Mouse (Mus musculus): ENCODE data around the gene Lrig1. TPM values are rescaled to one million over a fixed set of nuclear protein-coding genes. Genes with fewer than 3 reads are reported as not detected.

Lrig1 gene
- polyA plus RNA-seq, 1 experiment from 2014 or later = 15.2 TPM

- ATAC-seq (ENCODE audit: low FRiP score, low TSS enrichment) = no peak
- Histone ChIP-seq H3K4me2 (replicated peaks; ENCODE audit: low read depth) (peak overlapping the region; percentile 31), H3K27ac (replicated peaks) (peak overlapping the region; percentile 71), H3K4me3 (ENCODE audit: low read depth, low read length) (no peak overlapping the region), H3K27me3 (ENCODE audit: control insufficient read depth, insufficient read depth, low read length) (no peaks in the 10 kb centered on the region), H3K9me3 (ENCODE audit: control insufficient read depth, low read length) (no peaks in the 10 kb centered on the region), H3K36me3 (ENCODE audit: control insufficient read depth, insufficient read depth, low read length) (no peaks in the 10 kb centered on the region), H3K4me1 (replicated peaks; ENCODE audit: control insufficient read depth, insufficient read depth) (peaks cover 28% of the 10 kb centered on the region), H3K9ac (ENCODE audit: low read length) (no peak overlapping the region)
- DNase-seq (ENCODE audit: low spot score) = no peak
- TF ChIP-seq EP300 (optimal IDR thresholded peaks at IDR 0.05) = no peak
- no peak for TF ChIP-seq CTCF (IDR thresholded peaks at IDR 0.05; ENCODE audit: low read depth)
- WGBS = 12% methylated on average over 3 of the region's 3 CpGs
These were observed 22.5 kb downstream of the Lrig1 start for GRCm38 (mm10) chr6:94677448-94677847.

GRCm38 (mm10) chr6:94676840-94677239 lies 23.1 kb downstream of the Lrig1 start:
- no peak overlapping the region for H3K9ac ChIP-seq (ENCODE audit: low read length)
- H3K9me3 ChIP-seq (ENCODE audit: control insufficient read depth, low read length) = no peaks in the 10 kb centered on the region
- H3K4me1 ChIP-seq (replicated peaks; ENCODE audit: control insufficient read depth, insufficient read depth) = peaks cover 26% of the 10 kb centered on the region
- no peaks in the 10 kb centered on the region for H3K27me3 ChIP-seq (ENCODE audit: control insufficient read depth, insufficient read depth, low read length)
- TF ChIP-seq EP300 (optimal IDR thresholded peaks at IDR 0.05) (no peak), CTCF (IDR thresholded peaks at IDR 0.05; ENCODE audit: low read depth) (no peak)
- H3K4me3 ChIP-seq (ENCODE audit: low read depth, low read length) = no peak overlapping the region
- ATAC-seq (ENCODE audit: low FRiP score, low TSS enrichment) (peak; percentile 74), DNase-seq (ENCODE audit: low spot score) (peak; percentile 56)
- H3K36me3 ChIP-seq (ENCODE audit: control insufficient read depth, insufficient read depth, low read length) = no peaks in the 10 kb centered on the region
- H3K27ac ChIP-seq (replicated peaks) = peak overlapping the region; percentile 76
- WGBS = 38% methylated on average over 3 of the region's 3 CpGs
- H3K4me2 ChIP-seq (replicated peaks; ENCODE audit: low read depth) = peak overlapping the region; percentile 31

DNA sequence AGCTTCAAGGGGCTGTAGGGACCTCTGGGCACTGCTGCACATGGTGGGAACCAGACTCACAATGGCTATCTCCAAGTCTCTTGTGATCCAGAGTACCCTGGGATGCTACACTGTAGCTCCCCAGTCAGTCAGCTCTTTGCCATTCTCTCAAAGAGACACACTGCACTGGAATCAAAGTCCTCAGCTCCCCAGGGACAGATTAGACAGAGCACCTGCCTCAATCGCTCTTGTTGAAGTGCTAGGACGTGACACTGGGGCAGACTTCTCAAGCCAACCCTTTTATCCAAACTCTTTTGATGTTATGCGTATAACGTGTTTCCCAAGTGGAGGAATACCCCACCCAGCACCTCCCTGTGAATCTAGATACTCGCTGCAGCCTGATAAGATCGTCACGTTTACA lies 23.7 kb downstream of the Lrig1 start:
- no peak overlapping the region for H3K9ac ChIP-seq (ENCODE audit: low read length)
- peak overlapping the region; percentile 15; the same call in 1 of the 2 replicates for H3K4me2 ChIP-seq (replicated peaks; ENCODE audit: low read depth)
- no peak overlapping the region for H3K4me3 ChIP-seq (ENCODE audit: low read depth, low read length)
- H3K36me3 ChIP-seq (ENCODE audit: control insufficient read depth, insufficient read depth, low read length) = no peaks in the 10 kb centered on the region
- H3K27me3 ChIP-seq (ENCODE audit: control insufficient read depth, insufficient read depth, low read length) = no peaks in the 10 kb centered on the region
- peaks cover 22% of the 10 kb centered on the region for H3K4me1 ChIP-seq (replicated peaks; ENCODE audit: control insufficient read depth, insufficient read depth)
- 32% methylated on average over 7 of the region's 7 CpGs for WGBS
- no peak for ATAC-seq (ENCODE audit: low FRiP score, low TSS enrichment)
- DNase-seq (ENCODE audit: low spot score) = no peak
- no peak for TF ChIP-seq CTCF (IDR thresholded peaks at IDR 0.05; ENCODE audit: low read depth)
- TF ChIP-seq EP300 (optimal IDR thresholded peaks at IDR 0.05) = no peak
- H3K27ac ChIP-seq (replicated peaks) = peak overlapping the region; percentile 76
- no peaks in the 10 kb centered on the region for H3K9me3 ChIP-seq (ENCODE audit: control insufficient read depth, low read length)

DNA sequence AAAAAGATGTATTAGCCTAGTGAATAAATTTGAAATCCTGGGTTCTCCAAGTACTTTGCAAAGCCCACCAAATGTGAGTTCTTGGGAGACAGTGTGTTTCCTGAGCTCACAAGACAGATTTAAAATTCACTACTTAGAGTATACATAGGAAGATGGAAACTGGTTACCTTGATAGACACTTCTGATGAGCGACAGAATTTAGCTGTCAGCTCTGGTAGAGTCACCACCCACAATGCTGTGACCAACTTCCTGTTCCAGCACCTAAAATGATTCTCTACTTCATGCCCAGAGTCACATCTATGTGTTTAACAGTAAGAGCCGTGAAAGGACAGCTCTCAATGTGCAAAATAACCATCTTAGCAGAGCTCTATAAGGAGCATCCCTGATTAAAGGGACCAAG lies 27.5 kb downstream of the Lrig1 start:
- DNase-seq (ENCODE audit: low spot score) (no peak), ATAC-seq (ENCODE audit: low FRiP score, low TSS enrichment) (no peak)
- Histone ChIP-seq H3K4me2 (replicated peaks; ENCODE audit: low read depth) (no peak overlapping the region), H3K4me1 (replicated peaks; ENCODE audit: control insufficient read depth, insufficient read depth) (peaks cover 20% of the 10 kb centered on the region), H3K27ac (replicated peaks) (no peak overlapping the region), H3K4me3 (ENCODE audit: low read depth, low read length) (no peak overlapping the region), H3K27me3 (ENCODE audit: control insufficient read depth, insufficient read depth, low read length) (no peaks in the 10 kb centered on the region), H3K9me3 (ENCODE audit: control insufficient read depth, low read length) (no peaks in the 10 kb centered on the region), H3K36me3 (ENCODE audit: control insufficient read depth, insufficient read depth, low read length) (no peaks in the 10 kb centered on the region), H3K9ac (ENCODE audit: low read length) (no peak overlapping the region)
- no peak for TF ChIP-seq EP300 (optimal IDR thresholded peaks at IDR 0.05)
- no peak for TF ChIP-seq CTCF (IDR thresholded peaks at IDR 0.05; ENCODE audit: low read depth)
- WGBS = 70% methylated on average over 2 of the region's 2 CpGs

GRCm38 (mm10) chr6:94669370-94669769 lies 30.6 kb downstream of the Lrig1 start:
- H3K4me3 ChIP-seq (ENCODE audit: low read depth, low read length) = no peak overlapping the region
- H3K9me3 ChIP-seq (ENCODE audit: control insufficient read depth, low read length) = no peaks in the 10 kb centered on the region
- no peak overlapping the region for H3K4me2 ChIP-seq (replicated peaks; ENCODE audit: low read depth)
- TF ChIP-seq CTCF (IDR thresholded peaks at IDR 0.05; ENCODE audit: low read depth) (no peak), EP300 (optimal IDR thresholded peaks at IDR 0.05) (no peak)
- peaks cover 9% of the 10 kb centered on the region for H3K4me1 ChIP-seq (replicated peaks; ENCODE audit: control insufficient read depth, insufficient read depth)
- WGBS = 53% methylated on average over 6 of the region's 6 CpGs
- no peaks in the 10 kb centered on the region for H3K27me3 ChIP-seq (ENCODE audit: control insufficient read depth, insufficient read depth, low read length)
- no peak overlapping the region for H3K27ac ChIP-seq (replicated peaks)
- DNase-seq (ENCODE audit: low spot score) (no peak), ATAC-seq (ENCODE audit: low FRiP score, low TSS enrichment) (no peak)
- no peak overlapping the region for H3K9ac ChIP-seq (ENCODE audit: low read length)
- H3K36me3 ChIP-seq (ENCODE audit: control insufficient read depth, insufficient read depth, low read length) = no peaks in the 10 kb centered on the region

DNA sequence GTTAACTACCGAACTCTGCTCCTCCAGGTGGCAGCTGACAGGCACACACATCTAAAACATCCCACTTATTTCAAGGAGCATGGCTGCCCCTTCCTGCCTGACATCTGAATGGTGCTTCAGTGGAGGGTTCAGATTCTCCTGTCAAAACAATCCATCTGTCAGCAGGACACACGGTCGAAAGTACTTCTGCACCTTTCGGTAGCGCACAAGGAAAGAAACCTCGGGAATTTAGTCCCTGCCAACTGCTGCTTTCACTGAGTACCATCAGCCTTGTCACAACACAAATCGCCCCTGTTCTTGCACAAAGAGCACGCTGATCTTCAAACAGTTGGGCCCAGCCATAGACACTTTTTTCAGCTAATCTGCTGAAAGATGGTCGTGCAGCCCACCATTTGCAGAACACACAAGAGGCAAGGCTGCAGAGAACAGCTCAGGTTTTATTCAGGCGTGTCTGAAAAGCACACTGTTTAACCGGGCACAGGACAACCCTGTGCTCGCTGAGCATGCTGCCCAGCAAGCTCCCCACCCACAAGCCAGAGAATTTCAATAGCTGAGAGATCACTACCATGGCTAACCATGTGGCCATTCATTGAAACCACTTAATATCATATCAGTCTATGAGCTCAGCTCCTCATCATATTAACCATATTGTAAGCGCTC lies 31.6 kb downstream of the Lrig1 start:
- H3K4me1 ChIP-seq (replicated peaks; ENCODE audit: control insufficient read depth, insufficient read depth) = peaks cover 7% of the 10 kb centered on the region
- 33% methylated on average over 13 of the region's 13 CpGs for WGBS

More for the DNA sequence above, 31.6 kb downstream of the Lrig1 start:
- H3K36me3 ChIP-seq (ENCODE audit: control insufficient read depth, insufficient read depth, low read length) = no peaks in the 10 kb centered on the region
- ATAC-seq (ENCODE audit: low FRiP score, low TSS enrichment) (no peak), DNase-seq (ENCODE audit: low spot score) (no peak)
- H3K4me3 ChIP-seq (ENCODE audit: low read depth, low read length) = no peak overlapping the region
- H3K9ac ChIP-seq (ENCODE audit: low read length) = no peak overlapping the region
- H3K4me2 ChIP-seq (replicated peaks; ENCODE audit: low read depth) = peak overlapping the region; percentile 8; the same call in 1 of the 2 replicates
- no peaks in the 10 kb centered on the region for H3K9me3 ChIP-seq (ENCODE audit: control insufficient read depth, low read length)
- TF ChIP-seq CTCF (IDR thresholded peaks at IDR 0.05; ENCODE audit: low read depth) = no peak
- TF ChIP-seq EP300 (optimal IDR thresholded peaks at IDR 0.05) = no peak
- no peak overlapping the region for H3K27ac ChIP-seq (replicated peaks)
- no peaks in the 10 kb centered on the region for H3K27me3 ChIP-seq (ENCODE audit: control insufficient read depth, insufficient read depth, low read length)
